Mouse (Mus musculus): ENCODE measurements around the gene Iqschfp.
A peak's percentile ranks its signal among the peaks of the same experiment; 100 is the strongest.

The Iqschfp gene

DNA sequence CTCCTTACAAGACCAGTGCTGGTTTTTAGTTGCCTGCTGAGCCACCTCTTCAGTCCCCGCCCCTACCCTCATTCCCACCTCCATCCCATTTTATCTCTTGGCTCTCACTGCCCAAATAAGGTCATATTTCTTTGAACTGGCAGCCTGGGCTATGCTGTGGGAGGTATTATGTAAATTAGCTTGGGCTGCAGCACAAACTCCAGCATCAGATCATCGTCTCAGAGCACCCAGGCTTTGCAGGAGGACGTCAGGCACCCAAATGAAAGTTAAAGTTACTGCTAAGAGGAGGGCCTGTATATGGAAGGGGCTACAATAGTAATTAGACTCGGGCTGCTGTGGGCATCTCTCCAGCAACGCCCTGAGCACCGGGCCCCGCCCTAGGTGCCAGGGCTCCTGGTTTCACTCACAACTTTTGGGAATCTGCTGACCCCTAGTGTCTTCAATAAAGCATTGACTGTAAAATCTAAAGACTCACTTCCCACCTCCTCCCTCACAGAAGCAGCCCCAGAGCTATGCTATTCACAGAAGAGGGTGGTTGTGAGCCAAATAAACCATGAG lies 651.0 kb downstream of the Iqschfp start:
- DNase-seq = peak; percentile 85

GRCm38 (mm10) chr3:68544811-68545210 lies 652.8 kb downstream of the Iqschfp start:
- no peak for DNase-seq

DNA sequence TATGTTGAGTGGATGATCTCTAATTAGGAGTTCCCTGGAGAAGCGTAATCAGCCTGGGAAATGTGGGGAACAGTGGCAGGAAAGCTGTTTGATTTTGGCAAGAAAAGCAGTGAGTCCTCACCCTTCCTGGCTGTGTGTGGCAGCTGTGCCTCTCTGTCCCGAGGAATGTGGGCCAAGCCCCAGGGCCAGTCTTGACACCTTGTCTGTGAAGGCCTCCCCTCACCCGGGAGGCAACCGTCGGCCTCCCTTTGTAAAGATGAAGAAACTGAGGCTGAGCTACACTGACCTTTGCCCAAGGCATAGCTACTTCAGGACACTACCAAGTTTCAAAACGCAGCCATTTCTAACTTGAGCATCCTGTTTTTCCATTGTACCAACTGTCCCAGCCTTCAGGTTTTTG lies 653.9 kb downstream of the Iqschfp start:
- no peak for DNase-seq

- no peak for DNase-seq
These were observed 663.1 kb downstream of the Iqschfp start for GRCm38 (mm10) chr3:68555087-68555662.

- DNase-seq = no peak
These were observed 664.9 kb downstream of the Iqschfp start for GRCm38 (mm10) chr3:68556891-68557290.

GRCm38 (mm10) chr3:68558744-68559143 lies 666.7 kb downstream of the Iqschfp start:
- DNase-seq = no peak

DNA sequence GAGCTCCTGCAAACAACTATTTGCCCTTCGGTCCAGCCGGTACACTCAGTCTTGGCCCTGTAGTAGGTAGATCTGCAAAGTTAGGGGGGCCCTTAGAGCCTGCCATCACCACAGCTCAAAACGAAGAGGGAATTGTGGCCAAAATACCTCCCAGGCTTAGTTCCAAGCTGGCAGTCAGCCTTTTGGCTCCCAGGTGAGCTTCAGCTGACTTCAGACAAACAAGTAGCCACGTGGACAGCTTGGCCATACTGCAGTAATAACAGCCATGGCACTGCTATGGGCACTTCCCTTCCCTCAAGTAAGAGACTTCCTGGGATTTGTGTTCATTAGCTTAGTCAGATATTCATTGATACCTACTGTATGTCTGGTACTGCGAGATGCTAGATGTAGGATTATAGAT lies 668.0 kb downstream of the Iqschfp start:
- DNase-seq = no peak

GRCm38 (mm10) chr3:68562838-68563237 lies 670.8 kb downstream of the Iqschfp start:
- DNase-seq = no peak

DNA sequence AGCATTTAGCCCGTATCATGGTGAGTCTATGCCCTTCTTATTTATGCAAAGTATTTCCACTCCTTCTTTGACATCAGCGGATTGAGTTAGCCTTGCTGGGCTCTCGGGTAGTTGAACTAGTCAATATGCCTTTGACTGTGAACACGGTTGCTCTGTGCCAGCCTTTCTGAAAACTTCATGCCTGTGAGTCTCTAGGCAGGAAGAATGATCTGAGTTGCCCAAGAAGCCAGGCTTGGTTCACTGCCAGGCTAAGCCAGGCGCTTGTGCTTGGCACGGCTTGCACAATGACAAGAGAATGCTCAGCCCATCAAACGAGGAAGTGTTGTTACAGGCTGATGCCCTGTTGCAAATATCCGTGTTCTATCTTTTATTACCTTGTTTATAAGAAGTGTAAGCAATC lies 671.9 kb downstream of the Iqschfp start:
- DNase-seq = no peak

- DNase-seq = no peak
These were observed 673.1 kb downstream of the Iqschfp start for GRCm38 (mm10) chr3:68564978-68565674.

DNA sequence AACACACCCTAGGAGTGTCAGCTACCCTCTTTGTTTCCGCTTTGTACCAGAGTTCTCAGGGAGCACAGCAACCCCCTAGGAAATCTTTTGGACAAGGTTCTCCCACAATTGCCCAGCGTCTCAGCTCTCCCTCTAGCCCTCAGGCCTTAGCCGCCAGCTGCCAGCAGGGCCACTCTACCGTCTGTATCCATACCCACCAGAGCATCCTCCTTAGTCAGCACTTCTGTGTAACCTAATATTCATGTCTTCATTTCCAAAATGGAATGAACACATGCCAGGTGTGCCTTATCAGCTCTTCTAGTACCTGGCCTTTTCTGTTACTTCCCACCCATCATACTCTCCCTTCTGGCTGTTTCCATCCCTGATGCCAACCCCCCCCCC lies 673.6 kb downstream of the Iqschfp start:
- DNase-seq = no peak

- DNase-seq = no peak
These were observed 675.5 kb downstream of the Iqschfp start for GRCm38 (mm10) chr3:68567581-68567980.

DNA sequence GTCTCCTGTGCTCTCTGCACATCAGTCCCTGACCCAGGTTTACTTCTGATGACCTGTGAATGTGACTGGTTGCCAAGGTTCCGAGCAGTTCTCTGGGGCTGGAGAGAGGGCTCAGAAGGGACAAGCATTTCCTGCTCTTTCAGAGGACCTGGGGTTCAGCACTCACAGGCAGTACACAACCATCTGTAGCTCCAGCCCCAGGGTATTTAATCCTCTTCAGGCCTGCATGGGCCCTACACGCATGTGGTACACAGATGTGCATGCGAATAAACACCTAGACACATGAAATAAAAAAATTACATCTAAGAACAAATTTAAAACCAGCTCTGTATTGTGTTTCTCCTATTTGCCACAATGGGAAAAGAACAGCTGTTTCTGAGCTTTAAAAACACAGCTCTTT lies 676.1 kb downstream of the Iqschfp start:
- DNase-seq = no peak

DNA sequence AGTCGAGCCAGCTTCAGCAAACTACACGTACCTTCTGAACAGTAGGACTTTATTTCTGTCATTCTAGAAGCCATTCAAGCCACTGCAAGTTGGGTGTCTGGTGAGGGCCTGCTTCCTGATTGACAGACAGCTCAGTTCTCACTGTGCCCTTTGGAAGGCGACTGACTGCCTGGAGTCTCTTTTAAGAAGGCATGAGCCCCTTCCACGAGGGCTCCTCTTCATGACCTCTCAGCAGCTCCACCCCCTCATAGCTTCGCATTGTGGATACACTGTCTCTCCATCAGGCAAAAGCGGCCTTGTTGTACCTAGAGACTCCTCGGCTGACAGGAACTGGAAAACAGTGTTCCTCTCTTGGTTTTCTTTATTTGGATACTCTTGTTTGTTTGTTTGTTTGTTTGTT lies 676.7 kb downstream of the Iqschfp start:
- no peak for DNase-seq

DNA sequence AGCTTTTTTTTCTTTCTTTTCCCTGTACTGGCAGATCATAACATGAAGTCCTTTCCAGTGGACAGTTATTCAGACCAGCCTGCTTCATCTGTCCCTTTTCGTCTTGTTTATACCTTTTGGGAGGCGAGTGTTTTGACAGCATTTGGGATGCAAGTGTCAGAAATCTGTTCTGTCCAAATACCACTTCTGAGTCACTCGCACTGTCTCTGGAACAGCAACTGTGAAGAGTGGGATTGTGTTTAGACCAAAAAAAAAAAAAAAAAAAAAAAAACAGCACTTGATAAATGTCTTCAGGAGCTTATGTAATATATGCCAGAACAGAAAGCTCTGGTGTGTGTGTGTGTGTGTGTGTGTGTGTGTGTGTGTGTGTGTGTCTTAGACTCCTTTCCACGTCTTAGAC lies 678.3 kb downstream of the Iqschfp start:
- DNase-seq = no peak

DNA sequence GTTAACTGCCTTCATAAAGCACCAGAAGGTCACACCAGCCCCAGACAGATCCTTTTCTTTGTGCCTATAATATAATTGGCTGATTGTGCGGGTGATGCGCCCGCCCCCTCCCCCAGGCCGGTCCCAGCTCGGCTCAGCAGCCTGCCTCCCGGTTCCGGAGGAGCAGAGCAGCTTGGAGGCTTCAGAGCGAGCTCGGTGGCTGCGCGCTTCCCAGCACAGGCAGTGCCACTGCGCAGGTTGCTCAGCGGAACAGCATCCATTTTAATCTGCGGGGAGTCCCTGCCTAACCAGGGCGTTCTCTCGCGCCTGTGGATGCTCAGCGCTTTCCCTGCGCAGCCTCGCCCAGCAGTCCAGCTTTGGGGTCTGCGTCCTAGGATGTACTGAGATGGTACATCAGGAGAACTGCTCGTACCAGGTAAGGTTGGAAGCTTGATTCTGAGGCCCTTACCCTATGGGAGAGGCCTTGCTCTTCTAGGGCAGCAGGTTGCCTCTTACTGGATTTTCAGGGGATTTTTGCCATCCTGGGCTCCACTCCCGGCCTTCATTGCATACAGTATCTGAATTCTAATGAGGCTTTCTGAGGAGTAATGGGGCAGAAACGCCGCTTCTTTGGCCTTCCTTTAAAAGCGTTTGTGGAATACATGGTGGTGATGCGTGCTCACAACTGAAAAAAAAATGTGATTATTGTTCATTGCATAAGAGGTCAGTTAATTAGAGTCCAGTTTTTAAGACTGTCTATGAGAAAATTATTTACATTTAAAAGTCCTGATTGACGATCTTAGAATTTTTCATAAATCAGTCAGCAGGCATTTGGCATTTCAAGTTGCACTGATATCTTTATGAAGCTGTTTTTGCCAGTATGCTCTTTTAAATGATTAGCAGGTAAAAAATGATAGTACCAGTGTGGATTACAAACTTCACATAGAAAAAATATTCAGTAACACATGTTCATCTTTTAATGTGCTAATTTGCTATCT lies 680.5 kb downstream of the Iqschfp start:
- peak; percentile 87 for DNase-seq

GRCm38 (mm10) chr3:68573226-68573624 lies 681.2 kb downstream of the Iqschfp start:
- DNase-seq = no peak

DNA sequence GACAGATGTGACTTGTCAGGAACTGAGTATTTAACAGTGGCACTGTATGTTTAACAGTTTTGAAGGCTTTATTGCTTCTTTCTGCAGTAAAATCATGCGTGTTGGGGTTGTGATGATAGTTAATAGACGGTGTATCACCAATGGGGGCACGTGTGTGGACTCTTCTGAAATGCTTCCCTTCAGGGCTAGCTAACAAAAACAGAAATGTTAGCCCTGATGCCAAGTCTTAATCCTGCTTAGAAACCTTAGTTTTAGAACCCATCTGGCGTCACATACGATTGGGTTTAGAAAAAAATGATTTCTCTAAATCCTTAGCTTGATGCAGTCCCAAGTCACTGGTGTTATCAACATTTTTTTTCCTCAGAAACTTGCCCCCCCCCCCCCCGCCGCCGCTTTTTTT lies 682.1 kb downstream of the Iqschfp start:
- no peak for DNase-seq

DNA sequence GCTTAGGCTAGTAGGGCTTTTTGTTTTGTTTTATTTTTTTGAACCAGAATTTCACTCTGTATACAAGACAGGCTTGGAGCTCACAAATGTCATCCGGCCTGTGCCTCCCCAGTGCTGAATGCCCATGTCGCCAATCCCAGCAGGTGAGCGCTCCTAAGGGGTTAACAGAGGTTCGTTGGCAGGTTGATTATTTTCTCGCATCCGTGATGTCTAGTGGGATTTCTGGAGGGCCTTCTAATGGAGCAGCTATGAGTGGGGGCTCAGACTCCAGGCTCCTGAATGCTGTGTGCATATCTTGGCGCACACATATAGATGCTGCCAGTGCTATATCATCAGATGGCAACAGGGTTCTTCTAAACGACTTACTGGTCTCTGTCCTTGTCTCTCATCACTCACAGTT lies 682.5 kb downstream of the Iqschfp start:
- no peak for DNase-seq

DNA sequence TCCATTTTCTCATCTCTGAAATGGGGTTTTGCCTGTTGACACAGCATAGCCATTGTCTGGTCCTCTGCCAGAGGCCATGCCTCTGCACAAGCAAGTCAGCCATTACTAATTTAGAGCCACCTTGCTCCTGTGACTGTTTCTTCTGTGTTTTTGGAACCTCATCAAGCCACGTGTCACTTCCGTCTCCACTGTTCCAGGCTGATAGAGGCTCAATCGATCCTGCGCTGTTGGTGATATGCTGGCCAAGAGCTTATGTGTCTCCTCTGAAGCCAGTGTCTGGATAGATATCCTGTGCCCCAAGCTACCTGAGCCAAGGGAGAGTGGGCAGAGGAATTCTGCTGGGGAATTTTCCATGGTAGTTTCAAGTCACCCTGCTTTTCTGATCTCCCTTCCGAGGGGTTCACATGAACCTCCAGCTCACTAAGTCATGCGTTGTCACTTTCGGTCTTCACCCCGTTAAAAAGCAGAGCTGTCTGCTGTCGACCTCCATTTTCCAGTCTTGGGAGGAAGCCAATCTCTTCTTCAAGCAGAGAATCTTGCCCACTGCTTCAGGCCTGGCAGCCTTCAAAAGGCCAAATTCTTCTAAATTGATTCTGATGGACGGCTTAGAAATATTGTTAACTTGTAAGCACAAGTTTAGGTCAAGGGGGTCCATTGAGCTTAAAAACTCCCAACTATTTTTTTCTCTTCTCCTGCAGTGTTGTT lies 683.8 kb downstream of the Iqschfp start:
- DNase-seq = no peak

GRCm38 (mm10) chr3:68576431-68576830 lies 684.4 kb downstream of the Iqschfp start:
- DNase-seq = no peak

GRCm38 (mm10) chr3:68576948-68577347 lies 684.9 kb downstream of the Iqschfp start:
- no peak for DNase-seq

GRCm38 (mm10) chr3:68581591-68581990 lies 689.6 kb downstream of the Iqschfp start:
- DNase-seq = no peak

Measured in embryo, embryonic 11 days (tissue).